Mouse (Mus musculus) heart, adult 2 months (tissue): ENCODE results near the gene Fndc1.

Experiments
- CTCF ChIP-seq: fragments of 200-600 bp; IDR thresholded peaks from 2 replicates; pipeline ENCODE4 v1.8.1; 2022; ENCODE audit warnings: antibody characterized with exemption, mild to moderate bottlenecking, moderate library complexity
- EP300 ChIP-seq: fragments of 200-500 bp; IDR thresholded peaks from 2 replicates; pipeline ENCODE4 v1.6.1; 2011; ENCODE audit warnings: low read depth, low read length, control low read depth; ENCODE audit not compliant: insufficient read depth
- POLR2A ChIP-seq: fragments of 200-500 bp; IDR thresholded peaks from 2 replicates; pipeline ENCODE4 v1.6.1; 2011; ENCODE audit warnings: mild to moderate bottlenecking, low read depth, low read length, control low read depth; ENCODE audit not compliant: insufficient read depth

DNA sequence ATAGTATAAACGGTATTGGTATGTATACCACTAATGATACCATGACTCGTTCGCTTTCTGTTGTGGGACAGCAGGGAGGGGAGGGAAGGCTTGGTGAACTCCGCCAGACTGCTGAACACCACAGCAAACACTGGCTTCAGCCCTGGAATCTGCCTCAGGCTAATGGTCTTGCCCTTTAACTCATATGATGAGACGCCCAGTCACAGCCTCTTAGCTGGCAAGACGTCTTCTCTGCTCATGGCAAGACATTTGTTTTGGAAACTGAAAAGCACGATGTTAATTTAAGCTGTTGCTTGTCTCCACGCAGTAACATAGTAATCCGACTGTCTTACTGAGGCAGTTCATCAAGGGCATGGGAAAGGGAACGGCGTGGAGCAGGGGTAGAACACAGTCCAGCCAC lies 72.1 kb downstream of the Fndc1 start:
- TF ChIP-seq CTCF (no peak), EP300 (no peak), POLR2A (no peak)
